Mouse (Mus musculus): ENCODE measurements around the gene Zfp990. TPM values are rescaled to one million over a fixed set of nuclear protein-coding genes. Genes with fewer than 3 reads are reported as not detected.
"Not testable (repeated sequence)": the region's sequence is repeated elsewhere in the genome, so short reads cannot be mapped to it uniquely, and the experiment has no call there.

Zfp990 gene
- total and polyA plus RNA-seq, 3 experiments = 0.04 to 0.13 (median 0.13) TPM

DNA sequence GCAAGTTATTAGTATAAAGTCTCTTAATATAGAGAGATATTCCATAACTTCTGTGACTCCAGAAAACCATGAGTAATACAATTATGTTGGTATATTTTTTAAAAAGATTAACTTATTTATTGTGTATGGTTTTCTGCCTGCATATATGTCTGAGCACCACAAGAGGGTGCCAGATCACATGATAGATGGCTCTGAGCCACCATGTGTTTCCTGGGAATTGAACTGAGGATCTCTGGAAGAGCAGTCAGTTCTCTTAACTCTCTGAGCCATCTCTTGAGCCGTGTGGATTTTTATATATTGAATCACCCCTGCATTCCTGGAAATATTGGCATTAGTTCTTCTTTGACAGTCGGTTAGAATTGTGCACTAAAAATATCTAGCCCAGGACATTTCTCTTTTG is 17.2 kb upstream of the Zfp990 start:
- DNase-seq (ENCODE audit: extremely low read depth) = peak; percentile 4
- H3K27ac ChIP-seq (ENCODE audit: insufficient read depth, low read depth); H3K79me2 ChIP-seq (replicated peaks; ENCODE audit: control insufficient read depth, extremely low read depth, insufficient read depth, poor library complexity, severe bottlenecking); dilution Hi-C loops (cut with MboI; ENCODE audit: extremely low pct_ligation_motif_present, extremely low pct_unique_long_range_greater_than_20kb, low sequenced_read_pairs); H3K27me3 ChIP-seq (replicated peaks); H3K4me3 ChIP-seq (replicated peaks in 1 of 3; ENCODE audit: low read depth in 2 of 3, low read length in 2 of 3, poor library complexity in 1 of 3); H3K9me3 ChIP-seq (replicated peaks; ENCODE audit: low read length); H3K36me3 ChIP-seq (replicated peaks in 1 of 2; ENCODE audit: control insufficient read depth in 1 of 2, insufficient read depth in 1 of 2, low read length in 1 of 2); H3K9ac ChIP-seq (ENCODE audit: insufficient read depth, low read depth); H3K4me2 ChIP-seq (ENCODE audit: insufficient read depth, low read depth, poor library complexity, severe bottlenecking); H3K4me1 ChIP-seq (ENCODE audit: control insufficient read depth in 1 of 2, insufficient read depth in 2 of 2); in situ Hi-C loops (cut with MboI; ENCODE audit: low pct_ligation_motif_present, low pct_unique_long_range_greater_than_20kb, low sequenced_read_pairs): not testable (repeated sequence)
- TF ChIP-seq CTCF (conservative IDR thresholded peaks at IDR 0.05 in 1 of 2, IDR thresholded peaks at IDR 0.05 in 1 of 2; ENCODE audit: low read depth in 2 of 2, low read length in 2 of 2) = peak in 1 of 2 experiments; percentile 36; a peak in 2 of 4 replicates
- TF ChIP-seq RAD21 (IDR thresholded peaks at IDR 0.05; ENCODE audit: low read depth, low read length) = peak; percentile 27
- peak; percentile 14 for TF ChIP-seq SMC3 (IDR thresholded peaks at IDR 0.05; ENCODE audit: low read depth, low read length)

DNA sequence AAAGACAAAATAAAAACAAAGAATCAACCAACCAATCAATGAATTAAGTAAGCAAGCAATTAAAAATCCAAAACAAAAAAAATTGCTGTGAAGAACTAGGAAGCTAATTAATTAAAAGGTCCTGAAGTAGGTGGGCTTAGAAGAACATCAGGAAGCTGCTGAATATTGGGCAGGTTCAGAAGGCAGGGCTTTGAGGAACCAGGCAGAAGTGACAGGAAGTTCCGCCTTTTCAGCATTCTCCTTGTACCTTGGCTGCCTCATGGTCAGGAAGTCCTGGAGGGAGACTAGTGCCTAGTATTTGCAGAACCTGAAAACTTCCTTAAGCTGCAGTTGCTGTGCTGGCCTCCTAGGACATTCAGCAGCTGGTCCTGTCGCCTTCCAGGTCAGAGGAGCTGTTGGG is 4.1 kb downstream of the Zfp990 start:
- H3K79me2 ChIP-seq (replicated peaks; ENCODE audit: control insufficient read depth, extremely low read depth, insufficient read depth, poor library complexity, severe bottlenecking); H3K9ac ChIP-seq (ENCODE audit: insufficient read depth, low read depth); H3K9me3 ChIP-seq (replicated peaks; ENCODE audit: low read length); DNase-seq (ENCODE audit: extremely low read depth); dilution Hi-C loops (cut with MboI; ENCODE audit: extremely low pct_ligation_motif_present, extremely low pct_unique_long_range_greater_than_20kb, low sequenced_read_pairs); H3K4me1 ChIP-seq (ENCODE audit: control insufficient read depth in 1 of 2, insufficient read depth in 2 of 2); H3K27ac ChIP-seq (ENCODE audit: insufficient read depth, low read depth); H3K27me3 ChIP-seq (replicated peaks); in situ Hi-C loops (cut with MboI; ENCODE audit: low pct_ligation_motif_present, low pct_unique_long_range_greater_than_20kb, low sequenced_read_pairs); H3K4me3 ChIP-seq (replicated peaks in 1 of 3; ENCODE audit: low read depth in 2 of 3, low read length in 2 of 3, poor library complexity in 1 of 3); H3K36me3 ChIP-seq (replicated peaks in 1 of 2; ENCODE audit: control insufficient read depth in 1 of 2, insufficient read depth in 1 of 2, low read length in 1 of 2); H3K4me2 ChIP-seq (ENCODE audit: insufficient read depth, low read depth, poor library complexity, severe bottlenecking): not testable (repeated sequence)

DNA sequence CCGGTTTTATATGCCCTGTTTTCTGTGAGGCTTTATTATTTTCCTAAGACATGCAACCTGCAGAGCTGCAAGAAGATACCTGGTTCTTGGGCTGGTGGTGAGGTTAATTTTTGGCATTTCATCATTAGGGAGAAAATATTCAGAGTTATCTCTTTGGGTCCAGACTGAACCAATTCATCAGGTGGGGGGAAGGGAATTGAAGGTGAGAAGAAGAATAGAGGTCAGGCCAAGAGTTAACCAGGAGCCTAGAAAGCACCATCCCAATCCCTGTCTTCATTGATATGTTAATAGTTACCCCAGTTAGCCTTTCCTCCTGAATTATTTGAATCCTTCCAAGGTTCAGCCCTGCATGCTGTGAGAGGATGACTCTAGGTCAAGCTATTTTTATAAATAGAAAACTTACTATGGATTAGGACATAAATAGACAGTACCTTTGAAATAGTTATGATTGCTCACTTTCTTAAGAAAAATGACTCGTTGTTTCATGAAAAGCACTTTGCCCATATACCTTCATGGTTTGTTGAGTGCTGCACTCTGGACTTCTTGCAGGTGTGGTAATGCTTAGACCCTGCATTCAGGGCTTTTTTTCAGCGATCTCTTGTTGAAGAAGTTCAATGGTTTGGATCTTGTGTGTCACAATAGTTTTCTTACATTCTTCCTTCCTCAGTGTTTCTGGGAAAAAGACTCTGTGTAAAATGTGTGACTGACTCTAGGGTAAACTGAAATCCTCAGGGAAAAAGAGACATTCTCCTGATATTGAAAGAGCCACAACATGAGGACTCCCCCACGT is 5.4 kb downstream of the Zfp990 start:
- H3K27me3 ChIP-seq (replicated peaks); H3K27ac ChIP-seq (ENCODE audit: insufficient read depth, low read depth); H3K9ac ChIP-seq (ENCODE audit: insufficient read depth, low read depth); H3K36me3 ChIP-seq (replicated peaks in 1 of 2; ENCODE audit: control insufficient read depth in 1 of 2, insufficient read depth in 1 of 2, low read length in 1 of 2); H3K79me2 ChIP-seq (replicated peaks; ENCODE audit: control insufficient read depth, extremely low read depth, insufficient read depth, poor library complexity, severe bottlenecking); in situ Hi-C loops (cut with MboI; ENCODE audit: low pct_ligation_motif_present, low pct_unique_long_range_greater_than_20kb, low sequenced_read_pairs); H3K4me2 ChIP-seq (ENCODE audit: insufficient read depth, low read depth, poor library complexity, severe bottlenecking); H3K4me1 ChIP-seq (ENCODE audit: control insufficient read depth in 1 of 2, insufficient read depth in 2 of 2); H3K4me3 ChIP-seq (replicated peaks in 1 of 3; ENCODE audit: low read depth in 2 of 3, low read length in 2 of 3, poor library complexity in 1 of 3); DNase-seq (ENCODE audit: extremely low read depth); H3K9me3 ChIP-seq (replicated peaks; ENCODE audit: low read length); dilution Hi-C loops (cut with MboI; ENCODE audit: extremely low pct_ligation_motif_present, extremely low pct_unique_long_range_greater_than_20kb, low sequenced_read_pairs): not testable (repeated sequence)

DNA sequence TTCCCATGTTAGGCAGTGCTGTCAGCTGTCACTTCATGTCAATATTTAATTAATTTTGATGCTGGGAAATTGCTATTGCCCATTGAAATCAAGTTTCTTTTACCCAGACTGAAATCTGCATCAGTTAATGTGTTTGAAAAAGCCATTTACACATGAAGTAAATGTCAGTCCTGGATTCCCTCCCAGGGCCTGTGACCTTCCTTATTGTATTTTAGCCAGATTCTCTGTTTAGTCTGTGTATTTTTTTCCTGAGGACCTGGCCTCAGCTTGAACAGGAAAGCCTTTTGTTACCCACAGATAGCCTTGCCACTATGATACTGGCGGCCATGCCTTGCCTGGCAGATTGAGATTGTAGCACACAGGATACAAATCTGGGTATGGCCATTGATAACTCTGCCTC is 6.8 kb downstream of the Zfp990 start:
- H3K36me3 ChIP-seq (replicated peaks in 1 of 2; ENCODE audit: control insufficient read depth in 1 of 2, insufficient read depth in 1 of 2, low read length in 1 of 2); H3K9me3 ChIP-seq (replicated peaks; ENCODE audit: low read length); H3K79me2 ChIP-seq (replicated peaks; ENCODE audit: control insufficient read depth, extremely low read depth, insufficient read depth, poor library complexity, severe bottlenecking); H3K27me3 ChIP-seq (replicated peaks); H3K27ac ChIP-seq (ENCODE audit: insufficient read depth, low read depth); H3K4me1 ChIP-seq (ENCODE audit: control insufficient read depth in 1 of 2, insufficient read depth in 2 of 2); dilution Hi-C loops (cut with MboI; ENCODE audit: extremely low pct_ligation_motif_present, extremely low pct_unique_long_range_greater_than_20kb, low sequenced_read_pairs); H3K4me2 ChIP-seq (ENCODE audit: insufficient read depth, low read depth, poor library complexity, severe bottlenecking); DNase-seq (ENCODE audit: extremely low read depth); H3K9ac ChIP-seq (ENCODE audit: insufficient read depth, low read depth); in situ Hi-C loops (cut with MboI; ENCODE audit: low pct_ligation_motif_present, low pct_unique_long_range_greater_than_20kb, low sequenced_read_pairs); H3K4me3 ChIP-seq (replicated peaks in 1 of 3; ENCODE audit: low read depth in 2 of 3, low read length in 2 of 3, poor library complexity in 1 of 3): not testable (repeated sequence)

DNA sequence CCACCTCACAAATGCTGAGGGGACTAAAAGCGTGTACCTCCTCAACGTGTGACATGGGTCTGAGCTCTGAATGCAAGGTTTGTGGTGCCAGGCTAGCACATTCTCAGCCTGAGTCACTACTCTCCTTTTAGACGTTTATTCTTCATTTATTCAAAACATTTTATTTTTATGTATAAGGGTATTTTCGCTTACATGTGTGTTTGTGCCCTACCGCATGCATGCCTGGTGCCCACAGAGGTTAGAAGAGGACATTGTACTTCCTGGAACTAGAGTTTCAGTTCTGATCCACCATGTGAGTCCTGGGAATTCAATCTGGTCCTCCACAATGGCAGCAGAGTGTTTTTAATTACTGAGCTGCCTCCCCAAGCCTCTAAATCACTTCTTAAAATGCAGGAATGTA is 33.3 kb downstream of the Zfp990 start:
- H3K4me1 ChIP-seq (ENCODE audit: control insufficient read depth in 1 of 2, insufficient read depth in 2 of 2); DNase-seq (ENCODE audit: extremely low read depth); H3K9me3 ChIP-seq (replicated peaks; ENCODE audit: low read length); H3K36me3 ChIP-seq (replicated peaks in 1 of 2; ENCODE audit: control insufficient read depth in 1 of 2, insufficient read depth in 1 of 2, low read length in 1 of 2); H3K27ac ChIP-seq (ENCODE audit: insufficient read depth, low read depth); H3K27me3 ChIP-seq (replicated peaks); H3K9ac ChIP-seq (ENCODE audit: insufficient read depth, low read depth); H3K79me2 ChIP-seq (replicated peaks; ENCODE audit: control insufficient read depth, extremely low read depth, insufficient read depth, poor library complexity, severe bottlenecking); H3K4me2 ChIP-seq (ENCODE audit: insufficient read depth, low read depth, poor library complexity, severe bottlenecking); H3K4me3 ChIP-seq (replicated peaks in 1 of 3; ENCODE audit: low read depth in 2 of 3, low read length in 2 of 3, poor library complexity in 1 of 3); dilution Hi-C loops (cut with MboI; ENCODE audit: extremely low pct_ligation_motif_present, extremely low pct_unique_long_range_greater_than_20kb, low sequenced_read_pairs): not testable (repeated sequence)
- in situ Hi-C loops (cut with MboI; ENCODE audit: low pct_ligation_motif_present, low pct_unique_long_range_greater_than_20kb, low sequenced_read_pairs) = loop anchor here (25.0 kb wide), 1 partner anchor 1793 kb away; no protein-coding TSS in a partner anchor

DNA sequence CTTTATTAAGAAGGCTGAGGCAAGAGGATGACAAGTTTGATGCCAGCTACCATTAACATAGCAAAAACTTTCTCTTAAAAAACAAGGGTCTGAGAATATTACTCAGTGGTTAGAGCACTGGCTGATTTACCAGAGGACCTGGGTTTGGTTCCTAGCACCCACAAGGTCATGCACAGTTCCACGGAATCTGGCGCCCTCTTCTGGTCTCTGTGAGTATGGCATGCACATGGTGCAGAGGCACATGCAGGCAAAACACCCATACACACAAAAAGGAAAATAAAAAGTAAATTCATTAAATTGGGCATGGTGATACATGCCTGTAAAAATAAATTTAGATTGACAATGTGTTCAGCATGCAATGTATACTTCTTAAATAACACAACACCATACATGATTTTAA is 34.5 kb downstream of the Zfp990 start:
- H3K4me2 ChIP-seq (ENCODE audit: insufficient read depth, low read depth, poor library complexity, severe bottlenecking); H3K27me3 ChIP-seq (replicated peaks); dilution Hi-C loops (cut with MboI; ENCODE audit: extremely low pct_ligation_motif_present, extremely low pct_unique_long_range_greater_than_20kb, low sequenced_read_pairs); H3K4me3 ChIP-seq (replicated peaks in 1 of 3; ENCODE audit: low read depth in 2 of 3, low read length in 2 of 3, poor library complexity in 1 of 3); H3K9me3 ChIP-seq (replicated peaks; ENCODE audit: low read length); H3K36me3 ChIP-seq (replicated peaks in 1 of 2; ENCODE audit: control insufficient read depth in 1 of 2, insufficient read depth in 1 of 2, low read length in 1 of 2); DNase-seq (ENCODE audit: extremely low read depth); H3K4me1 ChIP-seq (ENCODE audit: control insufficient read depth in 1 of 2, insufficient read depth in 2 of 2); H3K9ac ChIP-seq (ENCODE audit: insufficient read depth, low read depth); H3K79me2 ChIP-seq (replicated peaks; ENCODE audit: control insufficient read depth, extremely low read depth, insufficient read depth, poor library complexity, severe bottlenecking); H3K27ac ChIP-seq (ENCODE audit: insufficient read depth, low read depth): not testable (repeated sequence)
- in situ Hi-C loops (cut with MboI; ENCODE audit: low pct_ligation_motif_present, low pct_unique_long_range_greater_than_20kb, low sequenced_read_pairs) = loop anchor here (25.0 kb wide), 1 partner anchor 1792 kb away; no protein-coding TSS in a partner anchor
